Mouse (Mus musculus) intestine, embryonic 15.5 days (tissue): Measurements from ENCODE around the gene Olfr1381. TPM values are rescaled to one million over a fixed set of nuclear protein-coding genes. Genes with fewer than 3 reads are reported as not detected.
"Not testable (repeated sequence)": the region's sequence is repeated elsewhere in the genome, so short reads cannot be mapped to it uniquely, and the experiment has no call there.

Experiments
- ATAC-seq: fragments of 200-750 bp; cut with Nextera tagmentation; 2 replicates; pipeline ENCODE4 v1.8.0; 2017; ENCODE audit warnings: moderate TSS enrichment, moderate library complexity
- H3K27ac ChIP-seq: fragments of 300-500 bp; sonication (generic); 2 replicates; pipeline ENCODE4 v1.5.1; 2015; ENCODE audit warnings: mild to moderate bottlenecking, inconsistent platforms
- H3K27me3 ChIP-seq: fragments of 300-500 bp; sonication (generic); replicated peaks from 2 replicates; pipeline ENCODE4 v1.6.1; 2015; ENCODE audit warnings: inconsistent platforms
- H3K36me3 ChIP-seq: fragments of 300-500 bp; sonication (generic); 2 replicates; pipeline ENCODE4 v1.6.1; 2015; ENCODE audit warnings: inconsistent platforms
- H3K4me1 ChIP-seq: fragments of 300-500 bp; sonication (generic); replicated peaks from 2 replicates; pipeline ENCODE4 v1.6.1; 2015; ENCODE audit warnings: inconsistent platforms
- H3K4me2 ChIP-seq: fragments of 300-500 bp; sonication (generic); replicated peaks from 2 replicates; pipeline ENCODE4 v1.6.1; 2015; ENCODE audit warnings: mild to moderate bottlenecking, inconsistent platforms
- H3K4me3 ChIP-seq: fragments of 300-500 bp; sonication (generic); replicated peaks from 2 replicates; pipeline ENCODE4 v1.5.1; 2015; ENCODE audit warnings: inconsistent platforms
- H3K9ac ChIP-seq: fragments of 300-500 bp; sonication (generic); 2 replicates; pipeline ENCODE4 v1.6.1; 2015; ENCODE audit warnings: inconsistent platforms
- H3K9me3 ChIP-seq: fragments of 300-500 bp; sonication (generic); 2 replicates; pipeline ENCODE4 v1.6.1; 2016; ENCODE audit warnings: inconsistent platforms
- WGBS: fragments of 180-500 bp; shearing (Covaris S2); methylation state at CpG from one replicate; pipeline ENCODE4 v1.1.7; 2015; 5-methylcytosine and 5-hydroxymethylcytosine counted together
- polyA plus RNA-seq: library from polyadenylated mRNA; unstranded; fragments of >200 nt; fragmentation: Nextera tagmentation; extraction: Ambion mirVana; gene quantifications from 2 replicates; pipeline ENCODE4 v1.2.1, GENCODE M21; 2015

Gene Olfr1381
- not detected in 2 replicates for polyA plus RNA-seq

GRCm38 (mm10) chr11:49543149-49543548 lies at the start of gene Olfr1381:
Gene Olfr1381 (plus strand): TSS chr11:49543449.
- H3K4me3 ChIP-seq, H3K4me1 ChIP-seq, H3K36me3 ChIP-seq, H3K9ac ChIP-seq, H3K4me2 ChIP-seq, H3K27me3 ChIP-seq, ATAC-seq, H3K9me3 ChIP-seq, H3K27ac ChIP-seq: not testable (repeated sequence)
- 82% methylated on average over 3 of the region's 3 CpGs for WGBS

DNA sequence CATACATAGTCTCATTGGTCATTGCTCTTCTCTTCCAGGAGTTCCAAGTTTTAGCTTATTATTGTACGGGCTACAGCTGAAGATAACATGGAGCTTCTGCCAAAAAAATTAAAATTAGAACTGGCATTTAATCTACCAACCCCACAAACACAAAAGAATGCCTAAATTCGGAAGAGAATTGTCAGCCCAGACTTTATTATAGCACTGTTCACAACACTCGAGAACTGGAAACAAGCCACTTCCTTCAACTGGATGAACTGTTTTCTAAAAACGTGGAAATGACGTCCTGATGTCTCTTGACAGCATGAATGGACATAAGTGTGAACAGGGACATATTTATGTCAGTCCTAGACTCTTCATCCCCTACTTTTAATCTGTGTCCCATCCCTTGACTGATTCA lies 25.2 kb upstream of the Olfr1381 start:
- Histone ChIP-seq H3K9me3 (no peaks in the 10 kb centered on the region), H3K4me2 (no peak overlapping the region), H3K4me3 (no peak overlapping the region), H3K27ac (no peak overlapping the region), H3K4me1 (no peaks in the 10 kb centered on the region), H3K36me3 (no peaks in the 10 kb centered on the region), H3K9ac (no peak overlapping the region), H3K27me3 (no peaks in the 10 kb centered on the region)
- ATAC-seq = no peak
- 73% methylated on average over 5 of the region's 5 CpGs for WGBS

GRCm38 (mm10) chr11:49519348-49519747 lies 23.9 kb upstream of the Olfr1381 start, which contains the start of gene Olfr1383:
Gene Olfr1383 (plus strand): TSS chr11:49519648.
- ATAC-seq = no peak
- no peak within 1 kb of the TSS for H3K27ac ChIP-seq
- H3K36me3 ChIP-seq = no peaks in the 10 kb centered on the region
- no peaks in the 10 kb centered on the region for H3K4me1 ChIP-seq
- H3K27me3 ChIP-seq = no peaks in the 10 kb centered on the region
- H3K9me3 ChIP-seq = no peaks in the 10 kb centered on the region
- H3K9ac ChIP-seq = no peak within 1 kb of the TSS
- H3K4me2 ChIP-seq = no peak within 1 kb of the TSS
- H3K4me3 ChIP-seq = no peak within 1 kb of the TSS

DNA sequence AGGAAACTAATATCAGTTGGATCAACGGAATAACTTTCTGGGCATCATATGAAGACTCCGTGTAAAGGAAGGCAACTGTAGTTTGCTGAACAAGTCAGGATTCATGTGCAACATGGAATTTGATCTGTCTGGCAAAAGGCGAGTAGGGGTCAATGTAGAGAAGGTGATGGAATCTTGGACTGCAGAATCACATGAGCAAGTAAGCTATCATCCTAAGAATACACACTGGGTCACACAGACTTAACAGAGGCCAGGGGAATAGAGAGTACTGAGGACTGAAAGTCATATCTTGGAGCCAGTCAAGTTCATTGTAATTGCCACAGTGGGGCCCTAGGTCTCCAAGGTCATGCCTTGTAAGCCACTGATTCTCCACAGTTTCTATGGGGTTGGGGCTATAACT lies 15.3 kb upstream of the Olfr1381 start, which contains the start of gene Olfr1382:
Olfr1382 (plus strand) TSS at position 301 of the 400 bp plus-strand sequence.
- H3K27me3 ChIP-seq = no peaks in the 10 kb centered on the region
- no peak within 1 kb of the TSS for H3K9ac ChIP-seq
- no peaks in the 10 kb centered on the region for H3K36me3 ChIP-seq
- 87% methylated on average over 3 of the region's 3 CpGs for WGBS
- no peaks in the 10 kb centered on the region for H3K4me1 ChIP-seq
- H3K4me3 ChIP-seq = no peak within 1 kb of the TSS
- no peak within 1 kb of the TSS for H3K4me2 ChIP-seq
- no peak for ATAC-seq
- H3K9me3 ChIP-seq = no peaks in the 10 kb centered on the region
- H3K27ac ChIP-seq = no peak within 1 kb of the TSS

DNA sequence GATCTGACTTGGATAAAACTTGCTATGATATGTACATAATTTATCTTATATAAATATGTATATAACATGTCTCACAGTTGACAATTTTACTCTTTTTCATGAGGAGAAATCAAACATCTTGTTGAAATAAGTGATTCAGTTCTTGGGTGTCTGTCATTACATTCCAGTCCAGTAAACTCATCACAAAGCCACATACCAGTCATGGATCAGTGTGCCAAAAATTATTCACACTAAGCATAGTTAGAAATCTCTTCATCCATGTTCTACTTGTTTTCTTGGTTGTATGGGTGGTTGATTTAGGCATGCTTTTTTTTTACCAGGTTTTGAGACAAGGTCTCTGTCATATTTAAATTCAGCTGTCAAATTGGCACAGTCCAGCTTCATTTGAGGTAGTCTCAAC lies 10.5 kb upstream of the Olfr1381 start:
- Histone ChIP-seq H3K4me2 (no peak overlapping the region), H3K4me1 (no peaks in the 10 kb centered on the region), H3K27ac (no peak overlapping the region), H3K9me3 (no peaks in the 10 kb centered on the region), H3K4me3 (no peak overlapping the region), H3K9ac (no peak overlapping the region), H3K27me3 (no peaks in the 10 kb centered on the region), H3K36me3 (no peaks in the 10 kb centered on the region)
- ATAC-seq = no peak

DNA sequence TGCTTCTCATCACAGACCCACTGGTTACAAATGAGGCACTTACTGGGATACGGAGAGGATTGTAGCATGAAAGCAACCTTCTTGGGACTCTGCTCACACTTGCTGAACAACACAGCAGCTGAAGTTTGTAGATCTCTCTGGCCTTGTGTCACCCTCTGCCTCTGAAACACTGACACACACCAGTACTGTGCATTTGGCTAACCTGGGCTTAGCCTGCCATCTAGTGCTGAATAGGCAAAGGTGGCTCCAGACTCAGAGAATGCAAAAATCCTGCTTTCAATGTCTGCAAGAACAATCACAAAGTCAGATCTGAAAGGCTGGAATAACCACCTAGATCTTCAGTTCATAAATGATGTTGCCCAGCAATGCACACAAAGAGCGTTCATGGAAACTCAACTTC lies 6.6 kb upstream of the Olfr1381 start:
- 84% methylated on average over 2 of the region's 2 CpGs for WGBS
- H3K36me3 ChIP-seq = not testable (repeated sequence)

DNA sequence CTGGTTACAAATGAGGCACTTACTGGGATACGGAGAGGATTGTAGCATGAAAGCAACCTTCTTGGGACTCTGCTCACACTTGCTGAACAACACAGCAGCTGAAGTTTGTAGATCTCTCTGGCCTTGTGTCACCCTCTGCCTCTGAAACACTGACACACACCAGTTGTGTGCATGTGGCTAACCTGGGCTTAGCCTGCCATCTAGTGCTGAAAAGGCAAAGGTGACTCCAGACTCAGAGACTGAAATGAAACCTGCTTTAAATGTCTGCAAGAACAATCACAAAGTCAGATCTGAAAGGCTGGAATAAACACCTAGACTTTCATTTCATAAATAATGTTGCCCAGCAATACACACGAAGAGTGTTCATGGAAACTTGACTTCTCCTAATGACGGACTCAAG lies 10.8 kb downstream of the Olfr1381 start:
- WGBS = 67% methylated on average over 3 of the region's 3 CpGs
- H3K4me1 ChIP-seq, ATAC-seq, H3K27me3 ChIP-seq, H3K36me3 ChIP-seq, H3K4me2 ChIP-seq, H3K9ac ChIP-seq, H3K27ac ChIP-seq, H3K9me3 ChIP-seq, H3K4me3 ChIP-seq: not testable (repeated sequence)

More for the DNA sequence above, 6.6 kb upstream of the Olfr1381 start:
- H3K4me2 ChIP-seq, H3K9ac ChIP-seq, H3K9me3 ChIP-seq, ATAC-seq, H3K4me1 ChIP-seq, H3K27me3 ChIP-seq, H3K27ac ChIP-seq, H3K4me3 ChIP-seq: not testable (repeated sequence)

DNA sequence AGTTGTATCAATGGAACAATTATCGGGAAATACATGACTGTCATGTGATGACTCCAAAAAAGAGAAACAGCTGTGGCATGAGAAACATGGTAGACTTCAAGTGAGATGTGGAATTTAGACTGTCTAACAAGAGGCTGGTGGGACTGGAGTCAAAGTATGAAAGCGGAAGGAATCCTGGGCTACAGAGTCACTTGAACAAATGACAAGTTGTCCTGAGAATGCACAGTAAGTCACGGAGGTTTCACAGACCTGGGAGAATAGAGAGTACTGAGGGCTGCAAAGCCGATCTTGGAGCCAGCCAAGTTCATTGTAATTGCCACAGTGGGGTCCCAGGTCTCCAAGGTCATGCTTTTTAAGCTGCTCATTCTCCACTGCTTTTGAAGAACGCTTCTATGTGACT lies 13.3 kb downstream of the Olfr1381 start, which contains the start of gene Olfr1380:
Olfr1380 (plus strand) TSS at position 301 of the 400 bp plus-strand sequence.
- not testable (repeated sequence) for H3K4me3 ChIP-seq, H3K27ac ChIP-seq, H3K9me3 ChIP-seq, H3K9ac ChIP-seq, H3K4me2 ChIP-seq, H3K36me3 ChIP-seq, H3K27me3 ChIP-seq, ATAC-seq, H3K4me1 ChIP-seq
- WGBS = 81% methylated on average over 5 of the region's 5 CpGs

DNA sequence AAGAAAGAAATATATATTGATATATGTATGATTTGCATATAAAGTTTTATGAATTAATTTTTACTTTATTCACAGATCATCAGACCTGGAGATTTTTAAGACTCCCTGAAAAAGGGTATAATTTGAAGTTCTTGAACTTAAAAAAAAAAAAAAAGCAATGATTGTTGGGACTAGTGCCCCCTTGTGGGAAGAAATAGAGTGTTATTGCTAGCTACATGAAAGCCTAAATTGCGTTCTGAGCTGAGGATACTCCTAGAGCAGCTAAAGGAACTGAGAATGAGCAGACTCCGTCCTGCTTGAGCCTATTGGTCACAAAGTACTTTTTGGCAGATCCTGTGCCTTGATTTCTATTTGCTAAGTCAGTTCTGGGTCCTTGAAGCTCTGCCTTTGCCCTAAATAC lies 31.8 kb downstream of the Olfr1381 start:
- not testable (repeated sequence) for H3K4me1 ChIP-seq, H3K27me3 ChIP-seq, H3K27ac ChIP-seq, H3K36me3 ChIP-seq, H3K9me3 ChIP-seq, H3K9ac ChIP-seq, H3K4me3 ChIP-seq, ATAC-seq, H3K4me2 ChIP-seq
- WGBS = 30% methylated on average over 2 of the region's 2 CpGs

DNA sequence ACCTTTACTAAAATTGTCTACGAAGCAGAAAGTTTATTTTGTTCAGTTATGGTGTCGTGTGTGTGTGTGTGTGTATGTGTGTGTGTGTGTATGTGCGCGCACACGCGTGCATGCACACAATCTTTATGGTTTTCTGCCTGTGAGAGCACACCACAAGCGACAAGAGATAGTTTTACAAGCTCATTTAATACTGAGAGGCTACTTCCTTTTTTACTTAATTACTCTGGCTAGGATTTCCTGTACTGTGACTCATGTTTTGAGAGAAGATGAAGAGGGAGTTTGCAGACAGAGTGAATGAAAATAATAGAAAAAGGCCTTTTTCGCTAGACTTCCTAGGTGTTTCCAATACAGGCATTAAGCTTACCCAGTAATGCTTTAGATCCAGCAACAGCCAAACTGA lies 37.2 kb downstream of the Olfr1381 start:
- H3K4me1 ChIP-seq, H3K9me3 ChIP-seq, H3K36me3 ChIP-seq, H3K4me2 ChIP-seq, H3K4me3 ChIP-seq, H3K9ac ChIP-seq, H3K27me3 ChIP-seq, H3K27ac ChIP-seq, ATAC-seq: not testable (repeated sequence)
- 78% methylated on average over 8 of the region's 8 CpGs for WGBS

DNA sequence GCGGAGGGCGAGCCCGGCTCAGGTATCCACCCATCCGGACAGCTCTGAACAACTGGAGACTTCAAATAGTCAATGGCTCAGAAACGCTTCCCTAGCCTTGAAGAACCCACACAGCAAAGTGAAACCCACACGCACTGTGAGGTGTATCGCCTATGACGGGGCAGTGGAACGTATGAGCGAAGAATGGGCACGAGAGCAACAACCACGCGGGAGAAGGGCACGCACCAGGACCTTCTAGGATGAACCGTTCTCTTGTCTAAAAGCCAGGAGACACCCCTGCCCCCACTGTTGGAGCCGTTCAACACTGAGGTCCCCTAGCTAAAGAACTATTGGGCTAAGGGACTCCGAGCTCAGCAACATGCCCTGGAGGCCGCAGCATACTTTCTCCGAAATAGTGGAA lies 47.0 kb downstream of the Olfr1381 start:
- H3K9ac ChIP-seq = no peak overlapping the region
- WGBS = 91% methylated on average over 19 of the region's 19 CpGs
- H3K9me3 ChIP-seq = no peaks in the 10 kb centered on the region
- ATAC-seq = no peak
- no peaks in the 10 kb centered on the region for H3K27me3 ChIP-seq
- H3K4me1 ChIP-seq = no peaks in the 10 kb centered on the region
- no peak overlapping the region for H3K4me2 ChIP-seq
- no peak overlapping the region for H3K27ac ChIP-seq
- H3K36me3 ChIP-seq = no peaks in the 10 kb centered on the region
- no peak overlapping the region for H3K4me3 ChIP-seq

DNA sequence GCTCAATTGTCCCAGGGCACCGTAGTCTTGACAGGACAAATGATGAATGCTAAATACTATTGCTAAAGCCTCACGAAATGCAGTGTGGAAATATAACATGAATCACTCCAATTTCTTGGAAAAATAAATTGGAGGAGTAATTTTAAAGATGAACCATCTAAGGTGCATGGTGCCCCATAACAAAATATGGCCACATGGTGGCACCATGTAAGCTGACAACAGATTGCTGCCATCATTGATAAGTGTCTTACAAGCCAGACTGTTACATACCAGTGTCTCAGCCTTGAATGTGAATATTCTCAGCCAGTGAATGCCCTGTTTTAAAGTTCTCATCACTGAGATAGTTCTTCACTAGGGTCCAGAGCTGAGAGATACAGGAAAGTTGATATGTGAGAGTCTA lies 53.9 kb downstream of the Olfr1381 start:
- H3K4me3 ChIP-seq, H3K27me3 ChIP-seq, H3K4me1 ChIP-seq, H3K36me3 ChIP-seq, H3K4me2 ChIP-seq, H3K27ac ChIP-seq, H3K9me3 ChIP-seq, H3K9ac ChIP-seq, ATAC-seq: not testable (repeated sequence)
- WGBS = 66% methylated on average over 2 of the region's 2 CpGs
